Mouse (Mus musculus) left cerebral cortex, adult 18-20 months (tissue): ENCODE measurements around the gene Grm2. TPM values are rescaled to one million over a fixed set of nuclear protein-coding genes. Genes with fewer than 3 reads are reported as not detected.
"Not testable (repeated sequence)": the region's sequence is repeated elsewhere in the genome, so short reads cannot be mapped to it uniquely, and the experiment has no call there.

Experiments used
- DNase-seq, 2 experiments: peaks; one replicate each; pipeline ENCODE4 v3.0.0; 2021 to 2022; ENCODE audit warnings: low spot score in 2 of 2, mixed read lengths in 1 of 2
- total RNA-seq, 2 experiments: library from RNA; stranded (reverse); gene quantifications; 2 replicates each; pipeline ENCODE4 v1.2.3; 2021

Grm2 gene
- total RNA-seq, 2 experiments from 2014 or later = 50.5 to 52.2 TPM

GRCm38 (mm10) chr9:106656820-106657219 is 938 bp upstream of the Grm2 start:
- DNase-seq = no peak

- DNase-seq = no peak
Observed at GRCm38 (mm10) chr9:106652720-106653119, 3.2 kb downstream of the Grm2 start.

GRCm38 (mm10) chr9:106647226-106647625 is 8.7 kb downstream of the Grm2 start:
- no peak for DNase-seq

- no peak for DNase-seq
Observed at GRCm38 (mm10) chr9:106645684-106646271, 10.1 kb downstream of the Grm2 start.

GRCm38 (mm10) chr9:106643787-106644186 is 12.1 kb downstream of the Grm2 start:
- no peak for DNase-seq

GRCm38 (mm10) chr9:106643128-106643527 is 12.8 kb downstream of the Grm2 start:
- DNase-seq = peak; percentile 83 to 86

GRCm38 (mm10) chr9:106641346-106641745 is 14.5 kb downstream of the Grm2 start:
- no peak for DNase-seq

GRCm38 (mm10) chr9:106638154-106638553 is 17.7 kb downstream of the Grm2 start:
- no peak for DNase-seq

GRCm38 (mm10) chr9:106632185-106632584 is 23.7 kb downstream of the Grm2 start:
- DNase-seq = no peak

- not testable (repeated sequence) for DNase-seq
Observed at GRCm38 (mm10) chr9:106627796-106628195, 28.1 kb downstream of the Grm2 start.

GRCm38 (mm10) chr9:106626282-106626681 is 29.6 kb downstream of the Grm2 start, which contains the start of gene Iqcf6:
TSS of gene Iqcf6 (plus strand) at chr9:106626582.
- no peak for DNase-seq

GRCm38 (mm10) chr9:106617496-106617895 is 38.4 kb downstream of the Grm2 start:
- DNase-seq = no peak

GRCm38 (mm10) chr9:106616306-106616705 is 39.6 kb downstream of the Grm2 start:
- DNase-seq = no peak

GRCm38 (mm10) chr9:106614616-106615015 is 41.3 kb downstream of the Grm2 start:
- DNase-seq = no peak

GRCm38 (mm10) chr9:106613951-106614350 is 41.9 kb downstream of the Grm2 start:
- no peak for DNase-seq

- no peak for DNase-seq
Observed at GRCm38 (mm10) chr9:106610727-106611126, 45.2 kb downstream of the Grm2 start.

- peak; percentile 71 to 76 for DNase-seq
Observed at GRCm38 (mm10) chr9:106600546-106600945, 55.3 kb downstream of the Grm2 start.

GRCm38 (mm10) chr9:106598466-106598865 is 57.4 kb downstream of the Grm2 start:
- DNase-seq = no peak

GRCm38 (mm10) chr9:106595836-106596235 is 60.0 kb downstream of the Grm2 start:
- peak; percentile 25 to 51 for DNase-seq

- DNase-seq = not testable (repeated sequence)
Observed at GRCm38 (mm10) chr9:106595402-106595801, 60.5 kb downstream of the Grm2 start.
